Mouse (Mus musculus) spleen, adult 2 months (tissue): ENCODE data around the gene Trpm4. TPM values are rescaled to one million over a fixed set of nuclear protein-coding genes. Genes with fewer than 3 reads are reported as not detected.

Experiments used
- DNase-seq, 2 experiments: peaks; one replicate each; pipeline versions ENCODE4 v3.0.0 to v3.0.0-alpha.2; 2012 to 2021; ENCODE audit warnings: low spot score in 2 of 2, low read depth in 1 of 2
- H3K27ac ChIP-seq: fragments of 200-500 bp; 2 replicates; pipeline ENCODE4 v1.5.1; 2012; ENCODE audit warnings: low read length, inconsistent platforms; ENCODE audit not compliant: insufficient read depth
- H3K27me3 ChIP-seq: fragments of 200-500 bp; 2 replicates; pipeline ENCODE4 v1.6.1; 2012; ENCODE audit warnings: mild to moderate bottlenecking, moderate library complexity, low read length, inconsistent platforms; ENCODE audit not compliant: control insufficient read depth, insufficient read depth
- H3K36me3 ChIP-seq: fragments of 200-500 bp; 2 replicates; pipeline ENCODE4 v1.6.1; 2012; ENCODE audit warnings: mild to moderate bottlenecking, low read length, inconsistent platforms; ENCODE audit not compliant: control insufficient read depth, insufficient read depth
- H3K4me1 ChIP-seq: fragments of 200-500 bp; 2 replicates; pipeline ENCODE4 v1.6.1; 2011; ENCODE audit warnings: inconsistent platforms; ENCODE audit not compliant: control insufficient read depth, insufficient read depth, insufficient read length
- H3K4me3 ChIP-seq: fragments of 200-500 bp; 2 replicates; pipeline ENCODE4 v1.5.1; 2011; ENCODE audit warnings: mild to moderate bottlenecking, inconsistent platforms; ENCODE audit not compliant: insufficient read depth, insufficient read length; ENCODE audit errors: extremely low read depth
- CTCF ChIP-seq: fragments of 200-500 bp; IDR thresholded peaks from 2 replicates; pipeline ENCODE4 v1.5.1; 2011; ENCODE audit warnings: mild to moderate bottlenecking, inconsistent platforms; ENCODE audit not compliant: insufficient read depth, insufficient read length, insufficient replicate concordance; ENCODE audit errors: extremely low read depth
- POLR2A ChIP-seq: fragments of 200-500 bp; IDR thresholded peaks from 2 replicates; pipeline ENCODE4 v1.6.1; 2011; ENCODE audit warnings: low read depth, low read length, inconsistent platforms
- WGBS: fragments of 180-500 bp; shearing (Covaris S2); methylation state at CpG from one replicate; pipeline ENCODE4 v1.1.7; 2018; 5-methylcytosine and 5-hydroxymethylcytosine counted together
- polyA plus RNA-seq: library from polyadenylated mRNA; depleted of rRNA; stranded (reverse); fragments of >200 nt; gene quantifications from 2 replicates; pipeline ENCODE4 v1.2.3, GENCODE M21; 2012

Trpm4 gene
- polyA plus RNA-seq, 1 experiment, result 7.9 TPM

DNA sequence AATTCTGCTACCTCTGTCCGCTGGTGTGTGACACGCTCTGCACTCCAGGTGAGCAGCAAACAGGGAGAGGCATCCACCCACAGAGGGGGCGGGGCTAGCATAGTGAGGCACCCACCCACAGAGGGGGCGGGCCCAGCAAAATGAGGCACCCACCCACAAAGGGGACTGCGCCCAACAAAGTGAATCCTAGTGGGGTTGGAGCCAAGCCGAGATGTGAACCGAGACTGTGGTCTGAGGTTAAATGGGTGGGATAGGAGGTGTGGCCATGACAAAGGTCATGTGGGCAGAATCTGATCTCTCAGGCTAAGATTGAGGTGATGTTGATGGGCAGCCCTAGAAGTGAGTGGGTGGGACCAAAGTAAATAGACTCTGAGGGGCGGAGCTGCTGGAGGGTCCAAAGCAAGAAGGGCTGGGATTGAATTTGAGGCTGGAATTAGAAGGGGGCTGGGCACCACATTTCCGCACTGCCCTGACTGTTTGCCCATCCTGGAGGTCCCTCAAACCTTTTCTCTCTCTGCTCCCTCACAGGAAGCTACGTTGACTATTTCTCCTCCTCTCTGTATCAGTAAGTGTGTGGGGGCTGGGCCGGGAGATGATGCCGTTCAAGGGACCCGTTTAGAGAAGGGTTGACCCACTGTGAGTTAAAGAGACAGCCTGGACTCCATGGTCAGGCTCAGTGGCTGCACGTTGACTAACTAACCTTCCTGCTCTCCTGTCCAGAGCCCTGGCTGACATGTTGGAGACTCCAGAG, 4.8 kb upstream of the Trpm4 start:
- H3K36me3 ChIP-seq, result no peaks in the 10 kb centered on the region
- no peak overlapping the region for H3K4me3 ChIP-seq
- DNase-seq, result peak in 1 of 2 experiments; percentile 22
- H3K27me3 ChIP-seq, result peaks cover 15% of the 10 kb centered on the region
- TF ChIP-seq POLR2A (no peak), CTCF (no peak)
- peaks cover 24% of the 10 kb centered on the region; the same call in 1 of the 2 replicates for H3K4me1 ChIP-seq
- WGBS, result 7% methylated on average over 14 of the region's 14 CpGs
- H3K27ac ChIP-seq, result no peak overlapping the region

DNA sequence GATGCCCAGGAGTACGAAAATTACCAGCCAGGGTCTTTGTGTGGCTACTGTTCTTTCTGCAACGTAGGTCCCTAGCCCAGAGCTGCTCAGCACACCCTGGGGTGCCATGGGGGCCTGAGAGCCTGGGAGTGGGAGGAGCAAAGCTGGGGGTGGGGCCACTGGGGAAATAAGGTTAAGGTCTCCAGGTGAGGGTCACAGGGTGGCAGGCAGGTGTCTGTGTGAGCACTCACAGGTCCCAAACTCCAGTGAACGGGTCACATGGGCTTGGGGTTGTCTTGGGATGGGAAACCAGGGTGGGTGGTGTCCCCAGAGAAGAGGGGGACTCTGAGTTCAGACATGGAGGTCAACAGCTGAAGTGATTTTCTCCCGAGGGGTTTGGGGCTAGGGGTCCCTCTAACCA, 3.9 kb upstream of the Trpm4 start:
- H3K27me3 ChIP-seq, result peaks cover 15% of the 10 kb centered on the region
- DNase-seq, result no peak

DNA sequence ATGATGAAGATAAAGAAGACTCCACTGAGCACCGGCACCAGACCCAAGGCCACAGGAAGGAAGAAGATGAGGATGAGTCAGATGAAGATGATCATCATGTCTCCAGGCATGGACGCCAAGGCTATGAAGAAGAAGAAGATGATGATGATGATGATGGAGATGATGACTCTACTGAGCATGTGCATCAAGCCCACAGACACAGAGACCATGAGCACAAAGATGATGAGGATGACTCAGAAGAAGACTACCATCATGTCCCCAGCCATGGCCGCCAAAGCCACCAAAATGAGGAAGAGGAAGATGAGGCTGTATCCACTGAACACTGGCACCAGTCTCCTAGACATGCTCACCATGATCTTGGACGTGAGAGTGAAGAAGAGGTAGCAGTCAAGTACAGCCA, 2.7 kb upstream of the Trpm4 start:
- WGBS, result 68% methylated on average over 4 of the region's 4 CpGs
- TF ChIP-seq POLR2A (no peak), CTCF (no peak)
- no peaks in the 10 kb centered on the region for H3K36me3 ChIP-seq
- no peak for DNase-seq
- no peak overlapping the region for H3K27ac ChIP-seq
- H3K4me1 ChIP-seq, result peaks cover 28% of the 10 kb centered on the region; the same call in 1 of the 2 replicates
- peaks cover 15% of the 10 kb centered on the region for H3K27me3 ChIP-seq
- H3K4me3 ChIP-seq, result no peak overlapping the region

More for the DNA sequence above, 3.9 kb upstream of the Trpm4 start:
- no peak overlapping the region for H3K27ac ChIP-seq
- WGBS, result 19% methylated on average over 4 of the region's 4 CpGs
- peaks cover 28% of the 10 kb centered on the region; the same call in 1 of the 2 replicates for H3K4me1 ChIP-seq
- H3K36me3 ChIP-seq, result no peaks in the 10 kb centered on the region
- no peak overlapping the region for H3K4me3 ChIP-seq
- TF ChIP-seq POLR2A (no peak), CTCF (no peak)

DNA sequence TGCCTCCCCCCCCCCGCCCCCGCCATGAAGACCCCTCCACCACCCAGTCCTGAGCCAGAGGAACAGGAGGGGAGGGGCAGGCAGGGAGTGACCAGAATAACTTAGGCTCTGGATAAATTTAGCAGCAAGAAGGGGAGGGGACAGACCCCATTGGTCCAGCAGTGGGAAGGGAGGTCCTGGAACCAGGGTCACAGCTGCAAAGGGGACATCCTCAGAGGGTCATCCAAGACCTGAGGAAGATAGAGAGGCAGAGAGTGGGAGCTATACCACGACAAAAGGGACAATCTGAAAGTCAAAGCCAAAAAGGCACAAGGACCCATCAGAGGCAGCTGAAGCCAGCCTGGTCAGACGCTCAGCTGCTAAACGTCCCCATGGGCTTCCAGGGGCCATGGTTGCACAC, 1.5 kb upstream of the Trpm4 start, which contains the start of gene Hrc:
Gene Hrc, plus strand, starts transcription at position 235 of the 400 bp plus-strand sequence.
- TF ChIP-seq POLR2A (no peak), CTCF (no peak)
- no peaks in the 10 kb centered on the region for H3K36me3 ChIP-seq
- 73% methylated on average over 5 of the region's 5 CpGs for WGBS
- peaks cover 15% of the 10 kb centered on the region for H3K27me3 ChIP-seq
- H3K4me3 ChIP-seq, result no peak within 1 kb of the TSS
- H3K4me1 ChIP-seq, result peaks cover 20% of the 10 kb centered on the region; the same call in 1 of the 2 replicates
- DNase-seq, result no peak
- no peak within 1 kb of the TSS for H3K27ac ChIP-seq

DNA sequence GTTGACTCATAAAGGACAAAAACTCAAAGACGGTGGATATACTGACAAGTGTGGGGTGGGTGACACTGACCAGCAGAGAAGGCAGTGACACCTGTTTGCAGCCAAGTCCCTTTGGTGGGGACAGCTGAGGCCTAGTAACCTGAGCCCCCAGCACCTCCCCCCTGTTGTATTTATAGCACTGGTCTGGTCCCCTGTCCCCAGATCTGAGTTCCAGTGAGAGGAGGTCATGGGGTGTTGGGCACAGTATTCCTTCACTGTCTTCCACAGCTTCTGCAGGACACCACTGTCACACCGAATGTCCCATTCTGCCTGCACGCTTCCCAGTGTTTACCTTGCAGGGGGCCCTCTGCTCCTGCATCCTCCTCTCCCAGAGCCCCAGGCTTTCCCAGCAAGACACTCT, 1.0 kb upstream of the Trpm4 start:
- WGBS, result 85% methylated on average over 3 of the region's 3 CpGs
- Histone ChIP-seq H3K27ac (no peak overlapping the region), H3K4me1 (peaks cover 20% of the 10 kb centered on the region; the same call in 1 of the 2 replicates), H3K36me3 (no peaks in the 10 kb centered on the region), H3K27me3 (peaks cover 11% of the 10 kb centered on the region), H3K4me3 (no peak overlapping the region)
- no peak for DNase-seq
- TF ChIP-seq POLR2A, result no peak
- no peak for TF ChIP-seq CTCF

DNA sequence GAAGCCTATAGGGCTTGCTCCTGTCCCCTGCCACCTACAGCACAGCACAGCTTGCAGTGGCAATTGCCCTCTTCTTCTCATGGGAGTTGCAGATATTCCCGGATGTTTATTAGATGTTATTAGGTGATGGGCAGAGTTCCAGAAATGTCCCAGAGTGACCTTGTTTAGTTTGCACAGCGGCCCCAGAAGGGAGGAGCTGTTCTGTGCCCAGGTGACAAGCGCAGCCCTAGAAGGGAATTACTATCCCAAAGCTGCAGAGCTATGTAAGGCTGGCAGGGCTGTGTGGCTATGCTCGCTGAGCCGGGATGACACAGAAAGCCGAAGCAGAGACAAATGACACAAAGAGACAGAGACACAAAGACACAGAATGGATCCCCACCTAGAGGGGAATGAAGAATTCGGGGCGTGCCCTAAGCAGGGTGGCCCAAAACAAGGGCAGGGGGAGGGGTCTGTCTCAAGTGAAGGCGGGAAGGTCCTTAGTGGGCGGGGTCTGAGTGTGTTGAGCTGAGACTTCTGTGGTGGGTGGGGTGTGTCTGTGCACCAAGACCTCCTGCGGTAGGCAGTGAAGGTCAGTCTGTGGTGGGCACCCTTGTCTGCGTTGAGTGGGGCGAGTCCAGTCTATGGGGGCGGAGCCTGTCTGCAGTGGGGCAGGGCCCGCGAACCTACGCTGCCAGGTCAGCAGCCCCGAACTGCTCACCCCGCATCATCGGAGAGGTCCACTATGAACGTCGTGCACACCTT, 725 bp downstream of the Trpm4 start:
- peaks cover 10% of the 10 kb centered on the region; the same call in 1 of the 2 replicates for H3K4me1 ChIP-seq
- TF ChIP-seq CTCF, result no peak
- no peak for TF ChIP-seq POLR2A
- 12% methylated on average over 22 of the region's 22 CpGs for WGBS
- H3K36me3 ChIP-seq, result no peaks in the 10 kb centered on the region
- H3K27ac ChIP-seq, result no peak overlapping the region
- DNase-seq, result peak in 1 of 2 experiments; percentile 14
- 0 out of 2 replicates have a peak, but pooled peaks cover 2% of the 10 kb centered on the region for H3K27me3 ChIP-seq
- H3K4me3 ChIP-seq, result peak overlapping the region; percentile 85
